Mouse (Mus musculus): ENCODE measurements around the gene Serinc5.

DNA sequence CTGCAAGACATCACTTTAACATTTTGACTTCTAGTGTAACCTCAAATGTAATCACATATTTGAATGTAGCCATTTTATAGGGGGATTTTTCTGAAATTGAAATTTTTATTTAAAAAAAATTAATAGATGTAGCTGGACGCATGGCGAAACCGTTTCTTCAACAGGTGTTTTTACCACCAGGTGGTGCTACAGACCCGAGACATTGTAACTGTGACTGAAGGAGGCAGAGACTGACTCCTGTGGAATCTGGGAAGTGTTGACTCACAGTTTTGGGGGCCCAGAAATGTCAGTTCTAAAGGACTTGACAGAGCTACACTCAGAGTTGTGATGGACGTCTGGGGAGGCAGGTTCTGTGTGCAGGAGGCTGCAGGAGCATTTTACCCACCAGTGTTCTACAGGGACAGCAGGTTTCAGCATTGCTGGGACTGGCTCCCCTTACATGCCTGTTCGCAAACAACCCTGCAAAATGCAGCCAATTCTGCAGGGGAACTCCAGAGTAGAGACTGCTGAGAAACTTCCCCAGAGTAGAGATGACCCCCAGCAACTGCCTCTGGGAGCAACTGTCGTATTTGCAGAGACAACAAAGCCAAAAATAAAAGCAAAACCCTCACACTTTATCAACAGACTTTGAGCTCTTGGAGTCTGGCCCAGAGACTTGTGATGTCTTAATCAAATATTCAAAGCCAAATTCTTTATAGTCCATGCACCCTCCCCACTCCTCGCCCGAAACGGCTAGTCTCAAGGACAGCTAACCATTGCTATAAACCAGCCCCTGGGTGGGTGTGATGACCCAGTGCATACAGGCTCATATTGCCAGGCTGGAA lies 30.5 kb upstream of the Serinc5 start:
- peak; percentile 74 for TF ChIP-seq CTCF (conservative IDR thresholded peaks at IDR 0.05; ENCODE audit: insufficient read depth, insufficient read length, low read depth, low read length)
- no peak for TF ChIP-seq POLR2A (IDR thresholded peaks at IDR 0.05; ENCODE audit: low read depth, low read length)
